Mouse (Mus musculus): ENCODE data around the gene B230118H07Rik.

Gene B230118H07Rik

DNA sequence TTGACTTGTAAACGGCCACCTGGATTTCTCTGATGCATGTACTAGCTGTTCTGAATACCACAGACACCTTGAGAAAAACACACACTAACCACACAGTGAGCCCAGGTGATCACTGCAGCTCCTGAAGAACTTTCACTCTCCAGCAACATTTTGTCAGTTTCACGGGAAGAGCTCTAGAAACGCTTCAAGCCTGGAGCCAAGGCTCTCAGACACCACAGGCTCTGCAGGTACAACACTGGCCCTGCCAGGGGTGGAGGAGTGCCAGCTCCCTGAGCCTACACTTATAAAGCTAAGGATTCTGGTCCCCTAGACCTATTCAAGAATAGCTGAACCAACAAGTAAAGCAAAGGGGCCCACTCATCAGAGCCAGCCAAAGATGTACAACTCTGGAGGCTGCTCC is 67.9 kb downstream of the B230118H07Rik start:
- DNase-seq: peak; percentile 44 to 50

DNA sequence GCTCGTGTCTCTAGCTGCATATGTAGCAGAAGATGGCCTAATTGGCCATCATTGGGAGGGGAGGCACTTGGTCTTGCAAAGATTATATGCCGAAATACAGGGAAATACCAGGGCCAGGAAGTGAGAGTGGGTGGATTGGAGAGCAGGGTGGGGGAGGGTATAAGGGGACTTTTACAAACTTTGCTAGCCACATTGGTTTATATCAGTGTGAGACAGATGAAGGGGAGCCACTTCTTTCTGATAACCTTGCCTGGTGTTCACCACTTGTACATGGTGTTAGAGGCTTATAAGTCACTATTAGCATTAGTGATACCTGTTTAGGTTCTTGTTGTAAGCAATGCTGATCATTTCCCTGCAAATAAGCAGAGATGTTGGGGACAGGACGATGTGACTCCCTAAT is 68.4 kb downstream of the B230118H07Rik start:
- DNase-seq: no peak

DNA sequence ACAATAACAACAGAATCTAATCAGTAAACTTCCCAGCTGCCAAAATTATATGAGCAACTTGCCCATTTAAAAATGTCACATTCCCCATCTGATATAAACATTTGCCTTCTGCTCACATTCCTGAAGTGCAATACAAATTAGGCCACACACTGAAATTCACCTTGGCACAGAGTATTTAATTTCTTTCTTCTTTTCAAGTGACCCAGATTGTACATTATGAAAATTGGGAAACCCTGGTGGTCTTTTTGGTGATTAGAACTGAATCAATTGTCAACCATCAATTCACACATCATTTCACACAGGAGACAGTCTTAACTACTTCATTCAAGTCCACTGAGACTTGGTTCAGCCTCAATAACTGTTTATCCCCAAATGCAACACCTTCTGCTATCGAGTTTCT is 68.9 kb downstream of the B230118H07Rik start:
- no peak for DNase-seq

DNA sequence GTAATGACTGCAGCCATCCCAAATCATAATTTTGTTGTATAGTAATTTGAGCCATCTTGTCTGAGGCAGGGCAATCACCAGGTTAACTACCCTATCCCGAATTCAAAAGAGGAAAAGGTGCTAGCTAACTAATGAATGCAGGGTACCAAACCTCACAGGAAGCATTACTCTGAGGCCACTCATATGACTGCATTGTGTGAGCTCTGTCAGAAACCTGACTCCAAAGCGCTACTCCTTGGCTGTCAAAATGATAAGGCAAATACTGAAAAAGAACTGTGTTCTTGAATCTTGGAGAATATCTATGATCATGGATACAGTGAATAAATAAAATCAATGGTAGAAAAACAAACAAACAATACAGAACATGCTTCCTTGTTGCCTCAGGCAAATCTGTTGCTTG is 69.3 kb downstream of the B230118H07Rik start:
- DNase-seq: no peak

DNA sequence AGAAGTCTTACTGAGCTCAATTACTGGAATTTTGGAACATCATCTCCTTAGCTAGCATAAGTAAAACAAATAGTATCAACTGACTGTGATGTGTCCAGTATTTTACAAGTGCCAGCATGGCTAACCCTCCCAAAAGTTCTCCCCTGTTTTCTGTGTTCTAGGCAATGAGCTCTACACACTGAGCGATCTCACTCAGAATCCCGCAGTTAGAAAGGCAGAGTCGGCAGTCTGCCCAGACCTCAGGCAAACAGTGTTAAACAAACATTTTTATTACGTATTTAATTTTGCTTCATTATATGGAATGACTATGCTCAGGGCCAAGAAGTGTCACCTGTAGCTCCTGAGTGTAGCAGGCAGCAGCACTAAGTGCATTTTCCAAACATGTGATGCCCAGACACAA is 72.1 kb downstream of the B230118H07Rik start:
- no peak for DNase-seq

DNA sequence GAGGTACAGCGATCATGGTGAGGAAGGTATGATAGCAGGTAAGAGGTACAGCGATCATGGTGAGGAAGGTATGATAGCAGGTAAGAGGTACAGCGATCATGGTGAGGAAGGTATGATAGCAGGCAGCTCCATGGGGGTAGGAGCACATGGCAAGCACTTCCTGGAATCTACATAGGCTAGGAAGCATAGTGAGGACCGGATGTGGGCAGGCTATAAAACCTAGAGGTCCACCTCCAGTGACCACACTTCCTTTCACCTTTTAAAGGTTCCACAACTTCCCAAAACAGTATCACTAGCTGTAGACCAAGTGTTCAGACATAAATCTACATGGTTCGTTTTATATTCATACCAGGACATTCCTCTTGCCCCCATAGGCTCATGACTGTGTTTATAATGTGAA is 80.1 kb downstream of the B230118H07Rik start:
- DNase-seq: no peak

DNA sequence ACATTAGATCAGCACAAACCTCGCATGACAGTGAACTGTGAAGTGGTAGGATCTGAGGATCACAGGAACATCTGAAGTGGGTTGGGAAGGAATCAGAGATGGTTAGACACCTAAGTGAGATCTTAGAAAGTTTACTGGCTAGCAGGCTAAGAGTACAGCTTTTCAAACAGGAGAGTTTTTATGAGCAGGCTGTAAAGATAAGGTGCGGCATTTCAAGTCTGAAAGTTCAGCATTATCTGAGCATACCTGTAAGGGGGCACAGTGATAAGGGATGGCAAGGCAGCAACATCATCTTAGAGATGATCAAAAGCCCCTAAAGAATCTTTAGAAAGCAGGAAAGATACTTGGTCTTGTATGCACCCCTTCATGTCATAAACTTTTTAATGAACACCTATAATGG is 81.8 kb downstream of the B230118H07Rik start:
- DNase-seq: no peak

DNA sequence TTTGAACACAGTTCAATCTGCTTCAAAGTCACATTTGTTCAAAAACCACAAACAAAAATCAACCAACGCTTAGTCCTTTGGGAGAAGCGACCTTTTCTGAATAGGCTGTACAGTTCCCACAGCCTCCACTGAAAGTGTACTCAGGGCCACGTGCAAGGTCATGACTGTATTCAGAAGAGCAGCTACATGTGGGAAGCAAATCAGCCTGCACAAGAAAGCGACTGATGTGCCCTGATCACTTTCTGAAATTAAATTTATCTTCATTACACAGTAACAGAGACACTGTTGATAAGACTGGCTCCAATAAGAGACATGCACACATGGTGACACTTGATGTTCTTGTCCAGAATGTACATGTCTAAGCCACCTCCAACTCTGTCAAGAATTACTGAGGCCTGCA is 85.6 kb downstream of the B230118H07Rik start:
- DNase-seq: no peak

DNA sequence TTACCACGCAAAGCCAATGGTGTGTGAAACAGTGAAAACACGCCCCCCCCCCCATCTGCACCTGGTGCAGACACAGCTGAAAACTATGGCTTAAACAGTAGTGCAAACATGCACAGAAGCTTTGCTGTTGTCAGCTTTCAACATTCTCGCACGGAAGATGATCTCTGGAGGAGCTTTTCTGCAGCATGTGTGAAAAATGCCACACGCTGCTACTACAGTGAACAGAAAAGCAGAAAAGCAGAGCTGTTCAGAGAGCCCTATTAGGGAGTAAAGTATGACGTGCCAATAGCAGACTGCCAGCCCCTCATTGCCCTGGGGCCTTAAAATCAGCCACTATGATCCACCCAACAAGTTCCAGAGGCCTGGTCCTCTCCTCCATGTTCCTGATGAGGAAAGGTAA is 86.1 kb downstream of the B230118H07Rik start:
- no peak for DNase-seq

DNA sequence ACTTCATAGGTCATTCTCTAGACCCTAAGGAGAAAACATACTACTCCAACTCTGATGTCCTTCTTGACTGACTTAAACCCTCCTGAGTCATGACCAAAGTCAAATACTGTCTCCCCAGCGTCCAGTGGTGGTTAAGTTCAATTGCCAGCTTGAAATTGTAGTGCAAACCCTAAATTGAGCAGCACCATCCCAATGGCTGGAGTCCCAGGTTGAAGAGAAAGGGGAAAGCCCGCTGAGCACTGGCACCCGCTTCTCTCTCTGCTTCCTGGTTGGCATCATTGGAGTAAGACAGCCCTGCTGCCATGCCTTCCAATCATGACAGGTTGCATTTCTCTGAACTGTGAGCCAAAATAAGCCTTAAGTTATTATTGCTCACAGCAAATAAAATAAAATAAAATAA is 89.9 kb downstream of the B230118H07Rik start:
- no peak for DNase-seq

DNA sequence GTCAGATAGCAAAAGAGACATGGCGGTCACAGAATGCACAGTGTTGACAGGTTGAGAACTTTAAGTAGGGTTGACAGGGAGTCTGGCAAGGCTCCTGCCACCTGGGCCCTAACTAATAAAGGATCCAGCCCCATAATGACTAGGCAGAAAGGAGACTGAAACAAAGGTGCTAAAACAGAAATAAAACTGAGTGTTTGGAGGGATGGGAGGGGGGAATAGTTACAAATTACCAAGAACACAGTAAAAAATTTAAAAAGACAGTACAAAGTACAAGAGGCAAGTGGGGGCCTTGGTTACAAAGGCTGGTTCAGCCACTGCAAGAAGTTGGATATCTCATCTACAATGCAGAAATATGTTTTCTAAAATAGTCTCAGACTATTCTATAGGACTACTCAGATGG is 93.4 kb downstream of the B230118H07Rik start:
- DNase-seq: no peak

DNA sequence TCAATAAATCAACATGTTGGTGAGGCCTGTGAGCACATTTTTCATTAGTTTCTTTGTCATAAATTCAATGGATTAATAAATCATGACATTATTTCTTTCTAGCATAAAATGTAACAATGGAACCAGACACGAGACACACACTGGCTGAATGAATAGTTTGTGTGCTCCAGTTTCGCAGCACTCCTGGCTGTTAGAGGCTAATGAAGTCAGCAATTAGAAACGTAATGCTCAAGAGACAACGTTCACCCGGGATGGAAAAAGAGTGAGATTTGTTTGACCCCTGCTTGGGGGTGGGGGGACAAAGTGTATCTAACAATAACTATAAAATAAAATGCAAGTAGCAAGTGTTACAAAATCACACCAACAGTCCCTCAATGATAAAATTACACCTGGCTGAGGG is 95.5 kb downstream of the B230118H07Rik start:
- DNase-seq: no peak

DNA sequence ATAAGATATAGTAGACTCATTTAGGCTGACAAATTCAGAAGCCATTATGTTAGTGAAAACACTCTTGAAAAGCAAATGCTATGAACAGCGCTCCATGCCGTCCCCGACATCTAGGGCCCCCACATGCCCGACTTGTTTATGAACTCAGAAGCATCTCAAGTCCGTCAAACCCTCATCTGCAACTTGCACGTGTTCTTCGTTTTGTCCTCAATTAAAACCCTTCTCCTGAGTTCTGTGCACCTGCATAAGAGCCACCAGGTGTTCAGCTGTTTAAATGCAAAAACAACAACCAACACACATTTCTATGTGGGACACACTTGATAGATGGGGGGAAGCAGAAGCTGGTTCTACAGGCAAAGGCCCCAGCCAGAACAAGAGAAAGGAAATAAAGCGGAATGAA is 97.0 kb downstream of the B230118H07Rik start:
- no peak for DNase-seq

DNA sequence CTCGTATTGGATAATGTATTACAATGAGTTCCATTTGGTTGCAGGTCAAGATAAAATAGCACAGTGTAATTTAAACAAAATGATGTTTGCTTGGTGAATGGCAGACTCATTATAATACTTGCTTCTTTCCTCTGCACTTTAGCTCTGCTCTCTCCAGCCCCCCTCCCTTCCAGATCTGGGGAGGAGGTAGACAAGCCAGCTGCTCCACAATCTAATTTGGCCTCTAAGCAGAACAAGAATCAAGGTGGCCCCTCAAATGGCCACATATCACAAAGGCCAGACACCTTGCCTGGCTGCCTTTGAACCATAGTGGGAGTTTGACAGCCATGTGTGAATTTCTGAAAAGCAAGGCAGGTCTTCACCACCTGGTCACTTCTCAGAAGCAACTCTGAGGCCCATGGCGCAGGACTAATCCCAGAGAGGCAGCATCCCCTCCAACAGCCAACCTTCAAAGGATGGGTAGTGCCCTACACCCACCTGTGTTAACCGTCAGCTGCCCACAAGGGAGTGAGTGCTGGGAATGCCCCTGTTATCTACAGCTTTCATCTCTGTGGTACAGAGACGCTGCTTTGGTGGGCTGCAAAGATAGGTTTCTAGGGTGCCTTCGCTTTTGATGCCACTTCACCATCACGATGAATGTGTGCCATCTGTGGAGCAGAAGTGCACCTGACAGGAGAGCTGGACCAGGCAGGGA is 98.2 kb downstream of the B230118H07Rik start:
- DNase-seq: no peak

DNA sequence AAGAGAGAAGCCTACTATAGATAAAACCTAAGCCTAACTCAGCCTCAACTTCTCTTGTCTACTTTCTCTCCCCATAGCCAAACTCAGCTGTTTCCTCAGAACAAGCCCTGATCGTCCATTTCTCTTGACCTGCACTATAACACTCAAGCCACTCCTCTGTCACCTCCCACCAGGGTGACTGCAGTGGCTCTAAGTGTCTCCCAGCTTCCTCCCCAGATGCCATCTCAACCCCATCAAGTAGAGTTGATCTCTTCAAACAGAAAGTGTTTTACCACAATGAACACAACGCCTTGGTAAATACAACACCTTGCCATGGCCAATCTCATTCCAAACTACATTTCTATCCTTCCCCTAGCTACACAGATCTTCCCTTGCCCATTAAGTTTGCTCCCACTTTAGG is 99.2 kb downstream of the B230118H07Rik start:
- no peak for DNase-seq

DNA sequence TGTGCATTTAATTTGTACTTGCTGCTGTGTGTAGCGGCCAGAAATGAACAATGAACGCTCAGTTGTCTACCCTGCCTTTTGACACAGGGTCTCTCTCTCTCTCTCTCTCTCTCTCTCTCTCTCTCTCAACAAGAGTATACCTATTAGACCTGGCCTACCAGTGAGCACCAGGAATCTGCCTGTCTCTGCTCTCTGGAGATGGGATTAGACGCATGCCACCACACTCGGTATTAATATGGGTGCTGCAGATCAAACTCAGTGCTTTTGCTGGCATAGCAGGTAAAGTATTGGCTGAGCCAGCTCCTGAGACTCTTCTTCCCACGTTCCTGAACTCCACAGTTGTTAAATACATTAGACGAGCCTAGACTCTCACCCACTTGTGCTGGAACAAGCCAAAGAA is 100.5 kb downstream of the B230118H07Rik start:
- no peak for DNase-seq

DNA sequence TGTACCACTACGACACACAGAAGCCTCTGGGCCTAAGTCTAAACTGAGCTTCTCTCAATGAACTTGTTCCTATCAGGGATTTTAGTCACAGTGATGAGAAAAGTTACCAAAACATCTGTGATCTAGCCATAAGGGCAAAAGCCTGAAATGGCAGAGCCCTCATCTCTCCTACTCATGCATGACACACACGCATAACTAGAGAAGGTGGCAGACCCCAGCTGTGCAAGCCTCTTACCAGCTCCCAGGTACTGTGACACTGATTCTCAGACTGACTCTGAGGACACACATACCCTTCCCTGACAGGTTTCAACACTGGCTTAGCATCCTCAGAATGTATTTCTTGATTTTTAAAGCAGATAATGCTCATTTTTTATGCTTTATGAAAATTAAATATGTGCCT is 103.7 kb downstream of the B230118H07Rik start:
- no peak for DNase-seq

DNA sequence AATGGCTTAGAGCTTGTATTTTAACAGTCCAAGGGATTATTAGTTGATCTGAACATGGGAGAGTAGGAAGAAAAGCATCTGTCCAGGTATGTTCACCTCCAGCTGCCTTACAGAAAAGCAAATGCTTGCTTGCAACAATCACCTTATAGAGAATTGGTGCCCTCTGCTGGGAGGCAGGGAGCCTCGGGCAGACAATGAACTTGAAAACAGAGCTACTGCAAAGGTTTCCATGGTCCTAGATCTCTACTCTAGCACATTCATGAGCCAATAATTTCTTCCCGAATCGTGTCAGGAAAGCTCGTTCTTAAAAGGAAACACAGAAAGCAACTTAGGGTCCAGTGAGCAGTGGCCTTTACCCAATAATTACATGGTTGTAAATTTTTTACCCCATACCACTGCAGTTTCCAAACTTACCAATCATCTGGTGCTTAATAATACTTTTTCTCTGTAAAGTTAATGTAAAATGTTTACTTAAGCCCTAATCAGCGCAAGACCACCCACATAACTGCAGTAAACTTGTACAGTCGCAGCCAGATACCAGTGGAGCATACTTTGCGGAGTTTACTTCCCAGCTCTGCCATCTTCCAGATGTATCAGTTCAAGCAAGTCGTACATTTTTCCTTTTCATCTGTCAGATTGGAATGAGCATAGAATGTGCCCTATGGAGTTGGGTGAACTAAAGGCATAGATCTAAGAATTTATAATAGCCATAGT is 105.5 kb downstream of the B230118H07Rik start:
- DNase-seq: no peak

DNA sequence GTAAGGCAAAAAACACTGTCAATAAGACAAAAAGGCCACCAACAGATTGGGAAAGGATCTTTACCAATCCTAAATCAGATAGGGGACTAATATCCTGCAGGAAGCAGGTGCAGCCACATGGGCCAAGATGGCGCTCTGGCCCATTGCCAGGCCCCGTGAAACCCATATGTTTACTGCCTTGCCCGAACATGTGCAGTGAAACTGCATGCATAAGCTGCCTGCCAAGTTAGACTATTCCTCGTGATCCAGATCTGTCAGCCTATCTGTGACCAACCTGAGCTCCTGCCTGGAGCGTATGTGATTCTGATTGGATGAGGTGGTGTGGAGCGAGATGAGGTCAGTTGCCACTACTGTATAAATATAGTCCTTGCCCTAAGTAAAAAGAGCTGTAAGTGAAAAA is 112.4 kb downstream of the B230118H07Rik start:
- peak; percentile 34 to 45 for DNase-seq

DNA sequence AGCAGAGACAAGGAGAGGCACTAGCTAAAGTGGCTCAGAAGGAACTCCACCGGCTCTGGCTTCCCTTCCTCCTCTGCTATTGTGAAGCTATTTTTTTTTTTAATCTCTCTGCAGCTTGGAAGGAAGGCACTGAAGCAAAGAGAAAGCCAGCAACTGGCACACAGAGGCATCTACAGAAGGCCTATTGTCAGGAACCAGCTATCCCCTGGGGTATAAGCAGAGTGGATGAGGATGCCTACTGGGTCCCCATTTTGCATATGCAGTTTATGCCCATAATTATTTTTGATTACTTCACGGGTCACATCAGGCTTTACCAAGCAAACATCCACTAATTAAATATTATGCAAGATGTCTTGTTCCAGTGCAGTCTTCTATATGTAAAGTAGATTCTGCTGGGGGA is 115.6 kb downstream of the B230118H07Rik start:
- DNase-seq: no peak

DNA sequence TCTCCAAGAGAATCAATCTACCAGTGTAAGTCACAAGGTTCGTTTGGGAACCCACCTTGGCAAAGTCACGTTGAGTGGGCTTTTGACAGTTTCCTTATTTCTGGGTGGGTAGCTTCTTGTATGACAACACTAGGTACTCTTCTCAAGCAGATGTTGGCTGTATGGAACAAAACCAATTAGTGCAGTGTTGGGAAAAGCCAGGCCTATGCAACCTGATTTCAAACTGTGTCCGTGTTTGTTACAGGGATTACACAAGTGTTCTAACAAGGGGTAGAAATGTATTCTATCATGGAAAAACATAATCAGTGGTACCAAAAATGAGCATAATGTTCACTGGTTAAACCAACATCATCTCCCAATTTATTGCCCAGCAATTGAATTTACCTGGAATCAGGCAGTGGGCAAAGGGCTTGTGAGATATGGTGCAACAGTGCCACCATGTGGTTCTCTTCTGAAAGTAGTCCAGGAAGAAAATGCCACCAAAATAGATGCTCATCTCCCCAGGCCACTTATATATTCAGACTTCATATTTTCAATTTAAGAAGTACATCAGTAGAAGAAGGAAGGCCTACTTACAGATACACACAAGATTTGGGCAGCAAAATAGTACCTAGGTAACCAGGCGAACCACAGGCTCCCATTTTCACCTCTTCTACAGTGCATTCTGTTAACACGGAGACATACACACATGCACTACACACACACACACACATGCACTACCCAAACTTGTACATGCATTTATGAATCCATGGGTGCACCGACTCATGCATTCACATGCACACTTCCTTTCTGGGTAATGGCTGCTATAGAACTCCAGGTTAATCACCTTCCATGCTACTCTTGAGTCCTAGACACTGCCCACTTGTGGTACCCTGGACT is 123.6 kb downstream of the B230118H07Rik start:
- DNase-seq: peak; percentile 59 to 70

DNA sequence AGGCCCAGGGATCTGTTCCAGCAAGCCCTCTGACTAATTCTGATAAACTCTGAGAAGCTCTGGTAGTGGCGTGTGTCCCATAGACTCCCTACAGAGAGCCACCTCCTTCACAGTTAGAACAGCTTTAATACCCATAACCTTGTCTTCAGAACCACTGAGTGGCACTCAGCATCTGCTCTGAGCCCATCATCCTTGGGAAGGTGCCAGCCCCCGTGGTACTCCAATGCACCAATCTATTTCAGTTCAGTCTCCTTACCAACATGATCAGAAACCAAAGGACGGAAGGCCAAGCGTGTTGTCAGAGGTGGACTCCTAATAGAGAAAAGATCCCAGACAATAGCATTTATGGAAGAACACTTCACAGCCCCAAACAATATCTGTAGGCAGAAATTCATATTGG is 124.2 kb downstream of the B230118H07Rik start:
- DNase-seq: peak in 1 of 2 experiments; percentile 7

DNA sequence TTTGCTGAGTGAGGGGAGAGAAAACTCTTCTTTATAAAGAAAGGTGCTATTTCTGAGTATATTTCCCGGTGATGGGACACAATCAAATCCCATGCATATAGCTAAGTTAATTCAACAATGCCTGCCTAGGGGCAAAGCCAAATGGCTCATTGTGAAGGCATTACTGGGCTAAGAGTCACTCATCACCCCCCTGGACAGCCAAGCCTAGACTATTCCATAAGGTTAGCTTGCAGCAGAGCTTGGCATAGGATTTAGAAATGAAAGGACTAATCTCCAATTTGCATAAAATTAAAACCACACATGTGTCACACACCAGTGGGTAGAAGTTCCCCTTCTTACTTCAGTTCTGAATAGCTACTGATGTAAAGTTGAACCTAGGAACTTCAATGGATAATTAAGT is 128.8 kb downstream of the B230118H07Rik start:
- DNase-seq: no peak

DNA sequence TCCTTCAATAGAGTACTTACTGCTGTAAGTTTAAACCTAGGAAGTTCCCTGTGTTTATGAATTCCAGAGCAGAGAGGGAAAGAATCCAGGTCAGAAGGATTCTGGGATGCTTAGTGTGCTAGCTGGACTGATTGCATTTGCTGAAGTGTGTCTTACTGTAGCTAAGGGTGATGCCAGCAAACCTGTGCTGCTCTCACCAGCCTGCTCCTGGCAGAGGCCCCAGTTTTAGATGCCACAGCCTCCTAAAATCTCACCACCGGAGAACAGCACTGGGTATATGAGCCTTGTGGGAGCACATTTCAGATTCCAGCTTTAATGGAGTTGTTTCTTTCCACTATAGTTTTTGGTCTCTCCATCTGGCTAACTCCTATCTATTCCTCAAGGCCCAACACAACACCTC is 129.4 kb downstream of the B230118H07Rik start:
- peak; percentile 27 to 45 for DNase-seq
